Mouse (Mus musculus): Measurements from ENCODE around the gene Fastkd5.
A peak's percentile ranks its signal among the peaks of the same experiment; 100 is the strongest.

Gene Fastkd5

DNA sequence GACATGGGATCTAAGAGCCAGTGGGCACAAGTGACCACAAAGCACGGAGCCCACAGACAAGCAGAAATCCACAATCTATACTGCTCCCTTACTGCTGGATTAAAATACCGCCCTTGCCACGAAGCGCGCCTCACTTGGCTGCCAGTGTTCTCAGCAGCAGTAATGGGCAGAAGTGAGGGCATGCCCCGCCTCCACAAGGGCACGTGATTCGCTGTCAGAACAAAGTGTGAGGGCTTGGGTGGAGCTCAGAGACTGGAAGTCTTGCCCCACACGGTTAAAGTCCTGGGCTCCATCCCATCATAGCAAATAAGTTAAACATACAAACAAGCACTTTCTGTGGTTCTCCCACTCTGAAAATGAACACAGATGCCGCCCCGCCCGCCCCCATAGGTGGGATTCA lies 52.2 kb downstream of the Fastkd5 start:
- DNase-seq (ENCODE audit: extremely low spot score, low spot score) = peak; percentile 36

DNA sequence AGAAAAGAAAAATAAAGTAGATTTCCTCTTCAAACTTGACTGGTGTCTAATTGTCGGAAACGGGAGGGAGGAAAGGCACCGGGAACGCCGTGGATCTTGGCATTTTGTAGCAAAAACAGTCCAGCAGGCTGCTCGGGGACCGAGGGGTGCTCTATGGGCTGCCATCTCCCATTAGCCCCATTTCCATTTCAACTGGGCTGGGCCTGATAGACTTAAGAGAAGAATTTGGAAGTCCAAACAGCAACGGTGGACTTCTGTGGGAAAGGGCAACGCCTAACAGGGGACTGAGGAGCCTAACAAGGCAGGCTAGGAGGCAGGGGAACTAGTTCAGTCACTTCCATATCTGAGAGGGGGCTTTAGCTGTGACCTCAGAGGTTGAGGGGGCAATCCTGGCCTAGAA lies 52.8 kb downstream of the Fastkd5 start:
- no peak for DNase-seq (ENCODE audit: extremely low spot score, low spot score)

DNA sequence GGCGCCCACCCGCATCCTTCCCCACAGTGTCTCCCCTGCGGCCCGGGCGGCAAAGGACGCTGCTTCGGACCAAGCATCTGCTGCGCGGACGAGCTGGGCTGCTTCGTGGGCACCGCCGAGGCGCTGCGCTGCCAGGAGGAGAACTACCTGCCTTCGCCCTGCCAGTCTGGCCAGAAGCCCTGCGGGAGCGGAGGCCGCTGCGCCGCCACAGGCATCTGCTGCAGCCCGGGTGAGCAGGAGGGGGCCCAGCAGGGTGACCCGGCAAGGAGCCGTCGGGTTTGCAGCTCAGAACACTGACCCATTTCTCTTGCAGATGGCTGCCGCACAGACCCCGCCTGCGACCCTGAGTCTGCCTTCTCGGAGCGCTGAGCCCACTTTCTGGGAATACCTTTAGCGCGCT lies 53.3 kb downstream of the Fastkd5 start:
- DNase-seq (ENCODE audit: extremely low spot score, low spot score) = peak; percentile 46

DNA sequence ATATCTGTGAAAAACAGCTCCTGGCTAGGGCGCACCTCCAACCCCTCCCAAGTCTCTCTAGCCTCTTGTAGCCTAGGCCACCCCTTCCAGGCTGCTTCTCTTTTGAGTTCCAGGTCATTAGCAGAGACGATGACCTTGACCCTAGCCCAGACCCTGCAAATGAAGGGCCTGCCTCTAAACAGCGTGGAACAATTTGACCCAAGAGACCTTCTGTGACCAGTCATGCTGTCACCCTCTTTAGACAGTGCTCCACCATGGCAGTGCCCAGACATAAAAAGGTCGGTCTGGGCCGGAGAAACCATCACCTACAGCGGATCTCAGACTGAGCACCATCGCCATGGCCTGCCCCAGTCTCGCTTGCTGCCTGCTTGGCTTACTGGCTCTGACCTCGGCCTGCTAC lies 54.0 kb downstream of the Fastkd5 start, which contains the start of gene Oxt:
Oxt (plus strand) TSS at position 301 of the 400 bp plus-strand sequence.
- DNase-seq (ENCODE audit: extremely low spot score, low spot score) = peak; percentile 21

DNA sequence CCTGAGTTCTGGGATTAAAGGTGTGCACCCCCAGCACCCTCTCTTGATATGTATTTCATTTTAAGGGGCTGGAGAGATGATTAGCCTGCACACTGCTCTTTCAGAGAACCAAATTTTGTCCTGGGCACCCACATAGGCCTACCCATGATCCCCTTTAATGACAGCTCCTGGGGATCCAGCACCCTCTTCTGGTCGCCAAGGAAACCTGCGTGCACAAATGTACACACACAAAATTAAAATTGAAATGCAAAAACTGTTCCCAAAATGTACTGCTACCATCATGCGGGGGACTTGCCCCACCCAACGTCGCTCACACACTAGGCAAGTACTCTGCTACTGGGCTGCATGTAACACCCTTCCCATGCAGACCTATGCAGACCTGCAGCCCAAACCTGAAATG lies 54.9 kb downstream of the Fastkd5 start:
- DNase-seq (ENCODE audit: extremely low spot score, low spot score) = no peak

DNA sequence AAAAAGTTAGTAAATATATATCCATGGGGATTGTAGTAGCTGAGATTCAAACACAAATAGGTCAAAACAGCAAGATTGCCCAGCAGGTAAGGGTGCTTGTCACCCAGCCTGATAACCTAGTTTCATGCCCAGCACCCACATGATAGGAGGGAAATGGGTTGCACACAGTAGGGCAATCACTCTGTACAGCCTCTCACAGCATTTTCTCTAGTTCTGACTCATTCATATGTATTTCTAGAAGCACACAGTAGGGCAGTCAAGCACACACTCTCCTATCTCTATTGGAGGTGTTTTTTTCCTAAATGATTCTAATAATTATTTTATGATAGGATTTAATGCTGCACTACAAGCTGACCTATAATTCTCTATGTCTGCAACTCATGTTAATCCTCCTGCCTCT lies 59.9 kb downstream of the Fastkd5 start:
- no peak for DNase-seq (ENCODE audit: extremely low spot score, low spot score)

DNA sequence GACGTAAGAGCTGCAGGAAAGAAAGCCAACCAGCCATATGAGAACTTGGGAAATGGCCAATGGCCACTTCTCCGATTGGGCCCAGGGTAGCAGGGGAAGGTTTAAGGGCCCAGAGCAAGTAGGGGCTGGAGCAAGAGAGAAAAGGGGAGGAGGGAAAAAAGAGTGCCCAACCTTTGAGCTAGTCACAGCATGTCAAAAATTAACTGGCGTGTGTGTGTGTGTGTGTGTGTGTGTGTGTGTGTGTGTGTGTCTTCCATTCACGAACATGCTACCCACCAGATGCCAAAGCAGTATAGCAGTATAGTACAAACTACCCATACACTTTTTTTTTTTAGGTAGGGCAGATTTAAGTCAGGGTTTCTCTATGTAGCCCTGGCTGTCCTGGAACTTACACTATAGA lies 60.9 kb downstream of the Fastkd5 start:
- no peak for DNase-seq (ENCODE audit: extremely low spot score, low spot score)

DNA sequence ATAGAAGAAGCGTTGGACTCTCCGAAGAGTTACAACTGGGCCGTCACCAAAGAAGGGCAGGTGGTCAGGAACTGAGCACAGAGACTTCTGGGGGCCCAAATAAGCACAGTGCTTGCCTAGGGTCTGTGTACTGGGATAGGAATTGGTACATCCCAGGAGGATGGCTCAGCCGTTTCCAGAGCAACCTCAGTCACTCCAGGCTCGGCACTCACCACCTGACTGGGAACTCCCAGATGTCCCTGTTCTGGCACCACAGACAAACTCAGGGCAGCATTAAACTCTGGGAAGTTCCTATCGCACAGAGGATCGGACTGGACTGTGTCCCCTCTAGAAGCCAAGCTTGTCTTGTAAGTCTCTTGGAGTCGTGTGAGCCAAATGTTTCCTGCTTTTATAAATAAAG lies 64.8 kb downstream of the Fastkd5 start:
- DNase-seq (ENCODE audit: extremely low spot score, low spot score) = no peak

DNA sequence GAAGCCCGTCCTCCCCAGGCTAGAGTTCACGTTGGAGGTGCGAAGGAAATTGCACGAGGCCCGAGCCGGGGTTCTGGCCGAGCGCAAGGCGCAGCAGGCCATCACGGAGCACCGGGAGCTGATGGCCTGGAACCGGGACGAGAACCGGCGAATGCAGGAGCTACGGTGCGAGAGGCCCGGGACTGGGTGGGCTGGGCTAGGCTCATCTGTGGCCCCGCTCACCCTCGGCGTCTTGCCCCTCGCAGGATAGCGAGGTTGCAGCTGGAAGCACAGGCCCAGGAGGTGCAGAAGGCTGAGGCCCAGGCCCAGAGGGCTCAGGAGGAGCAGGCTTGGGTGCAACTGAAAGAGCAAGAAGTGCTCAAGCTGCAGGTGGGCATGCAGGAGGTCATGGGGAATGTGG lies 65.8 kb downstream of the Fastkd5 start:
- DNase-seq (ENCODE audit: extremely low spot score, low spot score) = no peak
